Mouse (Mus musculus) naive thymus-derived CD4-positive, alpha-beta T cell, adult 2 months (primary cell): Measurements from ENCODE around the gene Rdh5.

Source experiments
- DNase-seq: peaks from one replicate; pipeline ENCODE4 v3.0.0-alpha.2; 2011; ENCODE audit warnings: low read depth

Rdh5 gene

GRCm38 (mm10) chr10:128922822-128923012, at the start of gene Rdh5:
Rdh5 (minus strand) TSS chr10:128922888.
- DNase-seq, result no peak

- DNase-seq, result no peak
Measured at GRCm38 (mm10) chr10:128970740-128971250, 48.1 kb upstream of the Rdh5 start.

GRCm38 (mm10) chr10:128968341-128968749, 45.7 kb upstream of the Rdh5 start:
- no peak for DNase-seq

GRCm38 (mm10) chr10:128965871-128966270, 43.2 kb upstream of the Rdh5 start:
- DNase-seq, result no peak

GRCm38 (mm10) chr10:128964961-128965360, 42.3 kb upstream of the Rdh5 start:
- DNase-seq, result no peak

- DNase-seq, result no peak
Measured at GRCm38 (mm10) chr10:128960590-128961584, 38.2 kb upstream of the Rdh5 start, which contains the start of gene Mettl7b. Mettl7b (minus strand) TSS chr10:128960988.

GRCm38 (mm10) chr10:128960142-128960541, 37.5 kb upstream of the Rdh5 start:
- DNase-seq, result no peak

- DNase-seq, result no peak
Measured at GRCm38 (mm10) chr10:128958340-128958739, 35.7 kb upstream of the Rdh5 start.

- no peak for DNase-seq
Measured at GRCm38 (mm10) chr10:128950208-128950887, 27.7 kb upstream of the Rdh5 start.

GRCm38 (mm10) chr10:128947496-128947895, 24.8 kb upstream of the Rdh5 start:
- DNase-seq, result no peak

GRCm38 (mm10) chr10:128945675-128946074, 23.0 kb upstream of the Rdh5 start:
- peak; percentile 59 for DNase-seq

GRCm38 (mm10) chr10:128940475-128941061, 17.9 kb upstream of the Rdh5 start:
- peak; percentile 66 for DNase-seq

- DNase-seq, result no peak
Measured at GRCm38 (mm10) chr10:128938974-128939373, 16.3 kb upstream of the Rdh5 start.

- DNase-seq, result no peak
Measured at GRCm38 (mm10) chr10:128938457-128938856, 15.8 kb upstream of the Rdh5 start.

- DNase-seq, result no peak
Measured at GRCm38 (mm10) chr10:128937756-128938390, 15.2 kb upstream of the Rdh5 start.

- DNase-seq, result no peak
Measured at GRCm38 (mm10) chr10:128935826-128936440, 13.2 kb upstream of the Rdh5 start.

- DNase-seq, result no peak
Measured at GRCm38 (mm10) chr10:128934997-128935787, 12.5 kb upstream of the Rdh5 start.

- no peak for DNase-seq
Measured at GRCm38 (mm10) chr10:128933976-128934721, 11.5 kb upstream of the Rdh5 start.

GRCm38 (mm10) chr10:128933574-128933973, 10.9 kb upstream of the Rdh5 start, which contains the start of gene Itga7:
Itga7 (plus strand) TSS chr10:128933818.
- DNase-seq, result peak; percentile 49

- DNase-seq, result no peak
Measured at GRCm38 (mm10) chr10:128931441-128931840, 8.8 kb upstream of the Rdh5 start.
